9 mouse cellular contexts compared by ENCODE assay signal in genomic region chr4:124860446-124860845, GRCm38 (mm10). TPM values are rescaled to one million over a fixed set of nuclear protein-coding genes. Genes with fewer than 3 reads are reported as not detected.
DNase-seq lines count a peak whose midpoint lies in the region; ATAC-seq and TF ChIP-seq lines count a peak whose summit lies in the region.
"Had no signal": no experiment of that assay in that cellular context is flagged by ENCODE, and none has a peak within 500 bp of the region (broad histone marks: within the 10 kb centered on the region; RNA-seq: fewer than 3 reads in every experiment).

No protein-coding gene starts in this region.

- H3K9me3 ChIP-seq in intestine, postnatal 0 days (ENCODE audit: control insufficient read depth), result no peaks in the 10 kb centered on the region
- H3K9me3 ChIP-seq: limb, embryonic 15.5 days had no signal

- peaks cover 21% of the 10 kb centered on the region for H3K27me3 ChIP-seq in intestine, postnatal 0 days (replicated peaks; ENCODE audit: control insufficient read depth, insufficient read depth, low read length)

- no peaks in the 10 kb centered on the region for H3K4me1 ChIP-seq in intestine, postnatal 0 days (replicated peaks; ENCODE audit: control insufficient read depth, insufficient read depth, low read length)

- no peak overlapping the region for H3K9ac ChIP-seq in intestine, postnatal 0 days (ENCODE audit: low read depth, low read length)
- H3K9ac ChIP-seq: limb, embryonic 15.5 days had no signal

- TF ChIP-seq CTCF in intestine, postnatal 0 days (IDR thresholded peaks at IDR 0.05; ENCODE audit: low read depth), result no peak

- H3K4me2 ChIP-seq in intestine, postnatal 0 days (replicated peaks; ENCODE audit: low read depth), result no peak overlapping the region

- DNase-seq in heart, adult 8-10 months (ENCODE audit: low spot score), result peak; percentile 28
- no peak for DNase-seq in heart, adult 11 months
- peak; percentile 92 for DNase-seq in adrenal gland, postnatal 10 days
- DNase-seq in forelimb bud, embryonic 11.5 days (ENCODE audit: low read depth, low spot score), result peak; percentile 89
- DNase-seq in lung, postnatal 10 days, result peak; percentile 80
- DNase-seq in ovary, postnatal 14 days (ENCODE audit: low spot score), result peak; percentile 69
- no peak for DNase-seq in natural killer cell, adult 2 months (ENCODE audit: low spot score in 2 of 2)

- H3K27ac ChIP-seq in intestine, postnatal 0 days (ENCODE audit: low read depth, low read length), result no peak overlapping the region
- H3K27ac ChIP-seq: limb, embryonic 15.5 days had no signal

- 7% methylated on average over 7 of the region's 7 CpGs for WGBS in intestine, postnatal 0 days

- peaks cover 13% of the 10 kb centered on the region for H3K36me3 ChIP-seq in intestine, postnatal 0 days (ENCODE audit: control insufficient read depth, insufficient read depth)

- ATAC-seq in intestine, postnatal 0 days, result 0 out of 2 replicates have a peak, but pooled peaks have one; percentile 29

- H3K4me3 ChIP-seq in intestine, postnatal 0 days (ENCODE audit: low read depth, low read length), result no peak overlapping the region

RNA-seq across cellular contexts. Expression of gene Maneal, which starts 1.5 kb away (rescaled TPM):
- 1 to 10 TPM in 1 of 4 experiments, under 1 TPM in 3; 0.54 to 1.0 (median 0.69) TPM for total RNA-seq in heart, adult 8-10 months (2022)
- 1 to 10 TPM; 3.5 to 5.2 TPM for total RNA-seq in adrenal gland, postnatal 10 days (2021)
- 0.17 and 0.24 TPM in 2 replicates for polyA plus RNA-seq in intestine, postnatal 0 days (2015; fragmentation: Nextera tagmentation; extraction: Ambion mirVana)

RNA-seq across cellular contexts. Expression of gene 1110065P20Rik, which starts 9.4 kb away (rescaled TPM):
- total RNA-seq in heart, adult 8-10 months (2022), result 10 to 100 TPM; 18.2 to 23.5 (median 21.0) TPM
- total RNA-seq in adrenal gland, postnatal 10 days (2021), result 10 to 100 TPM; 49.6 to 54.7 TPM
- polyA plus RNA-seq in intestine, postnatal 0 days (2015; fragmentation: Nextera tagmentation; extraction: Ambion mirVana), result 58.8 and 59.4 TPM in 2 replicates

RNA-seq across cellular contexts. Expression of gene Yrdc, which starts 10.0 kb away (rescaled TPM):
- 10 to 100 TPM; 20.8 to 22.5 (median 22.0) TPM for total RNA-seq in heart, adult 8-10 months (2022)
- total RNA-seq in adrenal gland, postnatal 10 days (2021), result 10 to 100 TPM; 34.9 to 42.9 TPM
- polyA plus RNA-seq in intestine, postnatal 0 days (2015; fragmentation: Nextera tagmentation; extraction: Ambion mirVana), result 19.9 and 22.7 TPM in 2 replicates

RNA-seq across cellular contexts. Expression of gene Epha10, which starts 20.3 kb away (rescaled TPM):
- total RNA-seq in heart, adult 8-10 months (2022), result not detected
- total RNA-seq in adrenal gland, postnatal 10 days (2021), result 1 to 10 TPM; 4.5 to 4.9 TPM
- polyA plus RNA-seq in intestine, postnatal 0 days (2015; fragmentation: Nextera tagmentation; extraction: Ambion mirVana), result 0.03 and 0.04 TPM in 2 replicates

RNA-seq across cellular contexts. Expression of gene Mtf1, which starts 58.5 kb away (rescaled TPM):
- 10 to 100 TPM; 12.5 to 18.4 (median 14.5) TPM for total RNA-seq in heart, adult 8-10 months (2022)
- total RNA-seq in adrenal gland, postnatal 10 days (2021), result 10 to 100 TPM; 24.0 to 24.7 TPM
- polyA plus RNA-seq in intestine, postnatal 0 days (2015; fragmentation: Nextera tagmentation; extraction: Ambion mirVana), result 10.4 and 11.5 TPM in 2 replicates

Comparison
In these comparisons a context has a peak if more than half of its experiments do, and no peak if none do; other contexts are left out.
1. DNase-seq: peak in heart, adult 8-10 months (single experiment), adrenal gland, postnatal 10 days (single experiment), forelimb bud, embryonic 11.5 days (single experiment), lung, postnatal 10 days (single experiment) and ovary, postnatal 14 days (single experiment); none in heart, adult 11 months (single experiment) and natural killer cell, adult 2 months (0 of 2).